Mouse (Mus musculus) urinary bladder, adult 18-20 months (tissue): Measurements from ENCODE around the gene Schip1.
A peak's percentile ranks its signal among the peaks of the same experiment; 100 is the strongest.
"Not testable (repeated sequence)": the region's sequence is repeated elsewhere in the genome, so short reads cannot be mapped to it uniquely, and the experiment has no call there.

ENCODE experiments used
- DNase-seq, 2 experiments: peaks; one replicate each; pipeline ENCODE4 v3.0.0; 2022; ENCODE audit warnings: low spot score in 2 of 2, mixed read lengths in 2 of 2

The Schip1 gene

GRCm38 (mm10) chr3:68064731-68065130 is at the start of gene Schip1:
Schip1 (plus strand) TSS chr3:68064802.
- no peak for DNase-seq

GRCm38 (mm10) chr3:68015786-68016185 is 48.8 kb upstream of the Schip1 start:
- no peak for DNase-seq

- no peak for DNase-seq
These were observed 45.2 kb upstream of the Schip1 start for GRCm38 (mm10) chr3:68019401-68019800.

GRCm38 (mm10) chr3:68036097-68036496 is 28.5 kb upstream of the Schip1 start:
- no peak for DNase-seq

GRCm38 (mm10) chr3:68042951-68043350 is 21.7 kb upstream of the Schip1 start:
- DNase-seq, result no peak

GRCm38 (mm10) chr3:68045475-68046416 is 18.9 kb upstream of the Schip1 start:
- DNase-seq, result no peak

- no peak for DNase-seq
These were observed 11.1 kb upstream of the Schip1 start for GRCm38 (mm10) chr3:68053538-68053937.

- no peak for DNase-seq
These were observed 9.5 kb upstream of the Schip1 start for GRCm38 (mm10) chr3:68055071-68055470.

GRCm38 (mm10) chr3:68056373-68057275 is 8.0 kb upstream of the Schip1 start:
- peak; percentile 59 to 75 for DNase-seq

GRCm38 (mm10) chr3:68059162-68059800 is 5.3 kb upstream of the Schip1 start:
- no peak for DNase-seq

- DNase-seq, result no peak
These were observed 7.1 kb downstream of the Schip1 start for GRCm38 (mm10) chr3:68071395-68072386.

- no peak for DNase-seq
These were observed 12.8 kb downstream of the Schip1 start for GRCm38 (mm10) chr3:68077406-68077805.

- no peak for DNase-seq
These were observed 20.4 kb downstream of the Schip1 start for GRCm38 (mm10) chr3:68085024-68085423.

- DNase-seq, result no peak
These were observed 27.5 kb downstream of the Schip1 start for GRCm38 (mm10) chr3:68092108-68092507.

GRCm38 (mm10) chr3:68096724-68097431 is 32.3 kb downstream of the Schip1 start:
- no peak for DNase-seq

- DNase-seq, result not testable (repeated sequence)
These were observed 35.0 kb downstream of the Schip1 start for GRCm38 (mm10) chr3:68099561-68099960.

- DNase-seq, result no peak
These were observed 36.7 kb downstream of the Schip1 start for GRCm38 (mm10) chr3:68101343-68101742.

GRCm38 (mm10) chr3:68105081-68105685 is 40.6 kb downstream of the Schip1 start:
- DNase-seq, result no peak

GRCm38 (mm10) chr3:68121338-68121737 is 56.7 kb downstream of the Schip1 start:
- DNase-seq, result no peak
